Mouse (Mus musculus) kidney, embryonic 14.5 days (tissue): Measurements from ENCODE around the gene Igfn1. TPM values are rescaled to one million over a fixed set of nuclear protein-coding genes. Genes with fewer than 3 reads are reported as not detected.

ENCODE experiments used
- ATAC-seq: fragments of 200-750 bp; cut with Nextera tagmentation; 2 replicates; pipeline ENCODE4 v1.8.0; 2017; ENCODE audit warnings: moderate number of reproducible peaks, mild to moderate bottlenecking, moderate TSS enrichment, moderate library complexity; ENCODE audit not compliant: low FRiP score, low TSS enrichment
- H3K27ac ChIP-seq: fragments of 300-500 bp; sonication (generic); 2 replicates; pipeline ENCODE4 v1.5.1; 2014; ENCODE audit warnings: low read depth, mild to moderate bottlenecking, low read length, moderate library complexity, mixed read lengths
- H3K27me3 ChIP-seq: fragments of 300-500 bp; sonication (generic); 2 replicates; pipeline ENCODE4 v1.6.1; 2014; ENCODE audit warnings: mild to moderate bottlenecking, low read length; ENCODE audit not compliant: control insufficient read depth, insufficient read depth
- H3K36me3 ChIP-seq: fragments of 300-500 bp; sonication (generic); 2 replicates; pipeline ENCODE4 v1.6.1; 2014; ENCODE audit warnings: low read length, mixed read lengths; ENCODE audit not compliant: control insufficient read depth, insufficient read depth
- H3K4me1 ChIP-seq: fragments of 300-500 bp; sonication (generic); 2 replicates; pipeline ENCODE4 v1.6.1; 2014; ENCODE audit warnings: low read length, mixed read lengths; ENCODE audit not compliant: control insufficient read depth, insufficient read depth
- H3K4me2 ChIP-seq: fragments of 300-500 bp; sonication (generic); replicated peaks from 2 replicates; pipeline ENCODE4 v1.6.1; 2014; ENCODE audit warnings: low read depth, mild to moderate bottlenecking, low read length
- H3K4me3 ChIP-seq: fragments of 300-500 bp; sonication (generic); 2 replicates; pipeline ENCODE4 v1.5.1; 2014; ENCODE audit warnings: mild to moderate bottlenecking, low read length
- H3K9ac ChIP-seq: fragments of 300-500 bp; sonication (generic); 2 replicates; pipeline ENCODE4 v1.6.1; 2014; ENCODE audit warnings: low read depth, mild to moderate bottlenecking, low read length, moderate library complexity
- H3K9me3 ChIP-seq: fragments of 300-500 bp; sonication (generic); 2 replicates; pipeline ENCODE4 v1.6.1; 2016; ENCODE audit warnings: low read length; ENCODE audit not compliant: control insufficient read depth
- WGBS: fragments of 180-500 bp; shearing (Covaris S2); extraction: QIAGEN DNeasy Blood & Tissue Kit; methylation state at CpG from one replicate; pipeline ENCODE4 v1.1.7; 2014; 5-methylcytosine and 5-hydroxymethylcytosine counted together
- polyA plus RNA-seq: library from polyadenylated mRNA; unstranded; fragments of >200 nt; fragmentation: Nextera tagmentation; extraction: Ambion mirVana; gene quantifications from 2 replicates; pipeline ENCODE4 v1.2.1, GENCODE M21; 2014

The Igfn1 gene
- polyA plus RNA-seq, 1 experiment from 2014 or later: not detected

- Histone ChIP-seq H3K4me2 (no peak overlapping the region; the same call in 1 of the 2 replicates), H3K9ac (no peak overlapping the region), H3K36me3 (peaks cover 22% of the 10 kb centered on the region; the same call in 1 of the 2 replicates), H3K9me3 (no peaks in the 10 kb centered on the region), H3K27ac (no peak overlapping the region), H3K4me1 (no peaks in the 10 kb centered on the region), H3K27me3 (no peaks in the 10 kb centered on the region), H3K4me3 (no peak overlapping the region; the same call in 1 of the 2 replicates)
- no peak for ATAC-seq
- WGBS: 92% methylated on average over 2 of the region's 2 CpGs
Observed at GRCm38 (mm10) chr1:136017307-136017706, 11.2 kb upstream of the Igfn1 start.

GRCm38 (mm10) chr1:136014796-136015502 lies 8.8 kb upstream of the Igfn1 start:
- H3K27me3 ChIP-seq: peaks cover 3% of the 10 kb centered on the region; the same call in 1 of the 2 replicates
- H3K9me3 ChIP-seq: no peaks in the 10 kb centered on the region
- no peak overlapping the region for H3K4me2 ChIP-seq
- peaks cover 4% of the 10 kb centered on the region; the same call in 1 of the 2 replicates for H3K36me3 ChIP-seq
- 79% methylated on average over 2 of the region's 2 CpGs for WGBS
- no peaks in the 10 kb centered on the region for H3K4me1 ChIP-seq
- ATAC-seq: no peak
- H3K27ac ChIP-seq: no peak overlapping the region
- no peak overlapping the region for H3K4me3 ChIP-seq
- no peak overlapping the region for H3K9ac ChIP-seq

GRCm38 (mm10) chr1:136013513-136013912 lies 7.4 kb upstream of the Igfn1 start:
- H3K9ac ChIP-seq: no peak overlapping the region
- no peak overlapping the region for H3K4me2 ChIP-seq
- no peaks in the 10 kb centered on the region for H3K4me1 ChIP-seq
- no peak for ATAC-seq
- 59% methylated on average over 4 of the region's 4 CpGs for WGBS
- no peak overlapping the region for H3K27ac ChIP-seq
- H3K27me3 ChIP-seq: peaks cover 3% of the 10 kb centered on the region; the same call in 1 of the 2 replicates
- H3K4me3 ChIP-seq: no peak overlapping the region
- no peaks in the 10 kb centered on the region for H3K36me3 ChIP-seq
- no peaks in the 10 kb centered on the region for H3K9me3 ChIP-seq

GRCm38 (mm10) chr1:136010247-136010646 lies 4.1 kb upstream of the Igfn1 start:
- H3K4me1 ChIP-seq: no peaks in the 10 kb centered on the region

GRCm38 (mm10) chr1:136008159-136008533 lies 2.0 kb upstream of the Igfn1 start:
- peaks cover 3% of the 10 kb centered on the region; the same call in 1 of the 2 replicates for H3K27me3 ChIP-seq
- no peaks in the 10 kb centered on the region for H3K36me3 ChIP-seq
- H3K9me3 ChIP-seq: no peaks in the 10 kb centered on the region
- peak overlapping the region; percentile 70 for H3K4me2 ChIP-seq
- no peaks in the 10 kb centered on the region for H3K4me1 ChIP-seq
- 18% methylated on average over 8 of the region's 8 CpGs for WGBS
- ATAC-seq: no peak
- no peak overlapping the region for H3K9ac ChIP-seq
- peak overlapping the region; percentile 47 for H3K4me3 ChIP-seq
- H3K27ac ChIP-seq: no peak overlapping the region

More at GRCm38 (mm10) chr1:136010247-136010646, 4.1 kb upstream of the Igfn1 start:
- Histone ChIP-seq H3K4me2 (no peak overlapping the region), H3K36me3 (no peaks in the 10 kb centered on the region), H3K9me3 (no peaks in the 10 kb centered on the region), H3K9ac (no peak overlapping the region), H3K27ac (no peak overlapping the region), H3K4me3 (no peak overlapping the region), H3K27me3 (peaks cover 3% of the 10 kb centered on the region; the same call in 1 of the 2 replicates)
- ATAC-seq: no peak
- WGBS: 91% methylated on average over 4 of the region's 4 CpGs

GRCm38 (mm10) chr1:136007211-136008158 lies 1.3 kb upstream of the Igfn1 start, which contains the start of gene Tmem9:
Tmem9 (plus strand) TSS chr1:136008150.
- H3K36me3 ChIP-seq: no peaks in the 10 kb centered on the region
- H3K27me3 ChIP-seq: peaks cover 3% of the 10 kb centered on the region; the same call in 1 of the 2 replicates
- peak within 1 kb of the TSS; percentile 47 for H3K4me3 ChIP-seq
- H3K9me3 ChIP-seq: no peaks in the 10 kb centered on the region
- H3K27ac ChIP-seq: peak within 1 kb of the TSS; percentile 24; the same call in 1 of the 2 replicates
- H3K4me2 ChIP-seq: peak within 1 kb of the TSS; percentile 70
- peak; percentile 90 for ATAC-seq
- H3K9ac ChIP-seq: peak within 1 kb of the TSS; percentile 40; the same call in 1 of the 2 replicates
- 4% methylated on average over 37 of the region's 37 CpGs for WGBS
- H3K4me1 ChIP-seq: no peaks in the 10 kb centered on the region

- H3K4me2 ChIP-seq: no peak overlapping the region
- 77% methylated on average over 2 of the region's 2 CpGs for WGBS
- H3K4me1 ChIP-seq: no peaks in the 10 kb centered on the region
- H3K9me3 ChIP-seq: no peaks in the 10 kb centered on the region
- no peaks in the 10 kb centered on the region for H3K36me3 ChIP-seq
- no peak overlapping the region for H3K27ac ChIP-seq
- no peaks in the 10 kb centered on the region for H3K27me3 ChIP-seq
- no peak overlapping the region for H3K9ac ChIP-seq
- no peak overlapping the region for H3K4me3 ChIP-seq
- ATAC-seq: no peak
Observed at GRCm38 (mm10) chr1:136001438-136001837, 4.7 kb downstream of the Igfn1 start.

- Histone ChIP-seq H3K36me3 (no peaks in the 10 kb centered on the region), H3K9ac (no peak overlapping the region), H3K4me3 (no peak overlapping the region), H3K27ac (no peak overlapping the region), H3K9me3 (no peaks in the 10 kb centered on the region), H3K27me3 (no peaks in the 10 kb centered on the region), H3K4me1 (no peaks in the 10 kb centered on the region), H3K4me2 (no peak overlapping the region)
- WGBS: 65% methylated on average over 8 of the region's 8 CpGs
- ATAC-seq: no peak
Observed at GRCm38 (mm10) chr1:135999720-136000287, 6.3 kb downstream of the Igfn1 start.
